Mouse (Mus musculus): ENCODE results near the gene Wdr62. TPM values are rescaled to one million over a fixed set of nuclear protein-coding genes. Genes with fewer than 3 reads are reported as not detected.

Gene Wdr62
- polyA plus RNA-seq, 1 experiment from 2014 or later, result 5.2 TPM

- Histone ChIP-seq H3K36me3 (replicated peaks; ENCODE audit: control insufficient read depth, insufficient read depth, low read depth, low read length) (peaks cover 8% of the 10 kb centered on the region), H3K4me3 (ENCODE audit: low read depth, low read length) (no peak overlapping the region), H3K9me3 (replicated peaks; ENCODE audit: control insufficient read depth, low read length) (no peaks in the 10 kb centered on the region), H3K27me3 (ENCODE audit: control insufficient read depth, insufficient read depth, low read length) (no peaks in the 10 kb centered on the region), H3K27ac (replicated peaks; ENCODE audit: low read depth, low read length) (no peak overlapping the region), H3K4me1 (ENCODE audit: control insufficient read depth, insufficient read depth, low read length) (0 out of 2 replicates have a peak, but pooled peaks cover 2% of the 10 kb centered on the region), H3K4me2 (ENCODE audit: low read depth, low read length) (no peak overlapping the region), H3K9ac (replicated peaks; ENCODE audit: low read length) (no peak overlapping the region)
- 85% methylated on average over 3 of the region's 3 CpGs for WGBS
- ATAC-seq (replicated peaks; ENCODE audit: insufficient number of reproducible peaks, low FRiP score, low TSS enrichment, low read depth) (no peak), DNase-seq (ENCODE audit: low spot score) (no peak)
Measured at GRCm38 (mm10) chr7:30221433-30221832, 58.8 kb downstream of the Wdr62 start.

DNA sequence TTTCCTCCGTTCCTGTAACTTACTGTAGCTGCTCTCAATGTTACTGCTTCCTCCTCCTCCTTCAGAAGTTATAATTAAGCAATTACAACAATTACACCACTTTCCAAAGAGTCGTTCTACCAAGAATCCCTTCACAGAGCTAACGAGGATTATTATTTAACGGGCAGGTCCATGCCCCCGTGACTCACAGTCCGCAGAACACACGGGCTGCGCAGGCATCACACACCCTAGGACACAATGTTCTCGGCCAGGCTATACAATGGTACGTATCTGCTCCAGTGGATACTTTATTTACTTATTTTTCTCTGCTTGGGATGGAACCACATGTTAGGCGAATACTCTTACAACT, 60.2 kb downstream of the Wdr62 start:
- peak overlapping the region; percentile 64 for H3K9ac ChIP-seq (replicated peaks; ENCODE audit: low read length)
- no peak overlapping the region for H3K27ac ChIP-seq (replicated peaks; ENCODE audit: low read depth, low read length)
- peak overlapping the region; percentile 80 for H3K4me2 ChIP-seq (ENCODE audit: low read depth, low read length)
- peaks cover 4% of the 10 kb centered on the region for H3K36me3 ChIP-seq (replicated peaks; ENCODE audit: control insufficient read depth, insufficient read depth, low read depth, low read length)
- no peaks in the 10 kb centered on the region for H3K9me3 ChIP-seq (replicated peaks; ENCODE audit: control insufficient read depth, low read length)
- DNase-seq (ENCODE audit: low spot score) (no peak), ATAC-seq (replicated peaks; ENCODE audit: insufficient number of reproducible peaks, low FRiP score, low TSS enrichment, low read depth) (no peak)
- peak overlapping the region; percentile 46 for H3K4me3 ChIP-seq (ENCODE audit: low read depth, low read length)
- 21% methylated on average over 11 of the region's 11 CpGs for WGBS
- no peaks in the 10 kb centered on the region for H3K27me3 ChIP-seq (ENCODE audit: control insufficient read depth, insufficient read depth, low read length)
- H3K4me1 ChIP-seq (ENCODE audit: control insufficient read depth, insufficient read depth, low read length), result 0 out of 2 replicates have a peak, but pooled peaks cover 2% of the 10 kb centered on the region

- 5% methylated on average over 16 of the region's 16 CpGs for WGBS
- ATAC-seq (replicated peaks; ENCODE audit: insufficient number of reproducible peaks, low FRiP score, low TSS enrichment, low read depth) (0 out of 2 replicates have a peak, but pooled peaks have one; percentile 24), DNase-seq (ENCODE audit: low spot score) (peak; percentile 81)
- peak overlapping the region; percentile 80 for H3K4me2 ChIP-seq (ENCODE audit: low read depth, low read length)
- H3K9ac ChIP-seq (replicated peaks; ENCODE audit: low read length), result peak overlapping the region; percentile 64
- 0 out of 2 replicates have a peak, but pooled peaks cover 2% of the 10 kb centered on the region for H3K4me1 ChIP-seq (ENCODE audit: control insufficient read depth, insufficient read depth, low read length)
- no peaks in the 10 kb centered on the region for H3K27me3 ChIP-seq (ENCODE audit: control insufficient read depth, insufficient read depth, low read length)
- H3K4me3 ChIP-seq (ENCODE audit: low read depth, low read length), result peak overlapping the region; percentile 46
- H3K36me3 ChIP-seq (replicated peaks; ENCODE audit: control insufficient read depth, insufficient read depth, low read depth, low read length), result peaks cover 4% of the 10 kb centered on the region
- peak overlapping the region; percentile 41; the same call in 1 of the 2 replicates for H3K27ac ChIP-seq (replicated peaks; ENCODE audit: low read depth, low read length)
- no peaks in the 10 kb centered on the region for H3K9me3 ChIP-seq (replicated peaks; ENCODE audit: control insufficient read depth, low read length)
Measured at GRCm38 (mm10) chr7:30219293-30220007, 60.8 kb downstream of the Wdr62 start.

GRCm38 (mm10) chr7:30217277-30217676, 62.9 kb downstream of the Wdr62 start:
- H3K9me3 ChIP-seq (replicated peaks; ENCODE audit: control insufficient read depth, low read length), result no peaks in the 10 kb centered on the region
- H3K36me3 ChIP-seq (replicated peaks; ENCODE audit: control insufficient read depth, insufficient read depth, low read depth, low read length), result no peaks in the 10 kb centered on the region
- no peak overlapping the region for H3K27ac ChIP-seq (replicated peaks; ENCODE audit: low read depth, low read length)
- H3K4me3 ChIP-seq (ENCODE audit: low read depth, low read length), result no peak overlapping the region
- ATAC-seq (replicated peaks; ENCODE audit: insufficient number of reproducible peaks, low FRiP score, low TSS enrichment, low read depth), result 0 out of 2 replicates have a peak, but pooled peaks have one; percentile 55
- no peaks in the 10 kb centered on the region for H3K27me3 ChIP-seq (ENCODE audit: control insufficient read depth, insufficient read depth, low read length)
- 74% methylated on average over 2 of the region's 2 CpGs for WGBS
- no peak for DNase-seq (ENCODE audit: low spot score)
- no peak overlapping the region for H3K9ac ChIP-seq (replicated peaks; ENCODE audit: low read length)
- 0 out of 2 replicates have a peak, but pooled peaks cover 2% of the 10 kb centered on the region for H3K4me1 ChIP-seq (ENCODE audit: control insufficient read depth, insufficient read depth, low read length)
- no peak overlapping the region for H3K4me2 ChIP-seq (ENCODE audit: low read depth, low read length)

DNA sequence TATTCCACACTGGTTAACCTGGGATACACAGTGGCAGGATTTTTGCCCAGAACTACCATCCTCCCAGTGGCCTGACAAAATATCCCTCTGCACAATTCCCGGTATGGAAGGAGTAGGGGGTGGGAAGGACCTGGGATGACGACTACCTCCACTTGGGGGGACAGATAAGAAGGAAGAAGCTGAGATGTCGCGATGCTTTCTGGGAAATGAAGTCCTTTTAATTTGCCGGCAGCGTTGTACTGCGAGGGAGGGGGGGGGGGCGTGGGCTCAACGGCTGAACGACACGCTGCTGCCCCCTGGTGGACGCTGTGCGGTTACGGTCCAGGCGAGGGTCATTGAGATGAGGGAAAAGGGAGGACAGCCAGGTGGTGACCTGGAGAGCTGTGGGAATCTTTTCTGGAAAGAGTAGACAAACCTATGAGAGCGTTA, 63.5 kb downstream of the Wdr62 start:
- Histone ChIP-seq H3K27me3 (ENCODE audit: control insufficient read depth, insufficient read depth, low read length) (no peaks in the 10 kb centered on the region), H3K9me3 (replicated peaks; ENCODE audit: control insufficient read depth, low read length) (no peaks in the 10 kb centered on the region), H3K4me1 (ENCODE audit: control insufficient read depth, insufficient read depth, low read length) (0 out of 2 replicates have a peak, but pooled peaks cover 2% of the 10 kb centered on the region), H3K9ac (replicated peaks; ENCODE audit: low read length) (peak overlapping the region; percentile 32; the same call in 1 of the 2 replicates), H3K4me3 (ENCODE audit: low read depth, low read length) (no peak overlapping the region), H3K27ac (replicated peaks; ENCODE audit: low read depth, low read length) (no peak overlapping the region), H3K36me3 (replicated peaks; ENCODE audit: control insufficient read depth, insufficient read depth, low read depth, low read length) (no peaks in the 10 kb centered on the region), H3K4me2 (ENCODE audit: low read depth, low read length) (peak overlapping the region; percentile 23)
- peak; percentile 95 for DNase-seq (ENCODE audit: low spot score)
- ATAC-seq (replicated peaks; ENCODE audit: insufficient number of reproducible peaks, low FRiP score, low TSS enrichment, low read depth), result peak; percentile 61
- WGBS, result under 1% methylated on average over 16 of the region's 16 CpGs

- Histone ChIP-seq H3K4me3 (ENCODE audit: low read depth, low read length) (no peak overlapping the region), H3K9me3 (replicated peaks; ENCODE audit: control insufficient read depth, low read length) (no peaks in the 10 kb centered on the region), H3K4me1 (ENCODE audit: control insufficient read depth, insufficient read depth, low read length) (0 out of 2 replicates have a peak, but pooled peaks cover 2% of the 10 kb centered on the region), H3K27ac (replicated peaks; ENCODE audit: low read depth, low read length) (no peak overlapping the region), H3K36me3 (replicated peaks; ENCODE audit: control insufficient read depth, insufficient read depth, low read depth, low read length) (no peaks in the 10 kb centered on the region), H3K4me2 (ENCODE audit: low read depth, low read length) (no peak overlapping the region), H3K27me3 (ENCODE audit: control insufficient read depth, insufficient read depth, low read length) (no peaks in the 10 kb centered on the region), H3K9ac (replicated peaks; ENCODE audit: low read length) (no peak overlapping the region)
- DNase-seq (ENCODE audit: low spot score) (no peak), ATAC-seq (replicated peaks; ENCODE audit: insufficient number of reproducible peaks, low FRiP score, low TSS enrichment, low read depth) (no peak)
- WGBS, result 82% methylated on average over 3 of the region's 3 CpGs
Measured at GRCm38 (mm10) chr7:30215875-30216274, 64.3 kb downstream of the Wdr62 start.

- DNase-seq (ENCODE audit: low spot score), result no peak
- no peaks in the 10 kb centered on the region for H3K9me3 ChIP-seq (replicated peaks; ENCODE audit: control insufficient read depth, low read length)
- H3K4me3 ChIP-seq (ENCODE audit: low read depth, low read length), result no peak overlapping the region
- ATAC-seq (replicated peaks; ENCODE audit: insufficient number of reproducible peaks, low FRiP score, low TSS enrichment, low read depth), result no peak
- H3K36me3 ChIP-seq (replicated peaks; ENCODE audit: control insufficient read depth, insufficient read depth, low read depth, low read length), result no peaks in the 10 kb centered on the region
- 96% methylated on average over 3 of the region's 3 CpGs for WGBS
- 0 out of 2 replicates have a peak, but pooled peaks cover under 1% of the 10 kb centered on the region for H3K4me1 ChIP-seq (ENCODE audit: control insufficient read depth, insufficient read depth, low read length)
- H3K27me3 ChIP-seq (ENCODE audit: control insufficient read depth, insufficient read depth, low read length), result no peaks in the 10 kb centered on the region
- no peak overlapping the region for H3K27ac ChIP-seq (replicated peaks; ENCODE audit: low read depth, low read length)
- no peak overlapping the region for H3K9ac ChIP-seq (replicated peaks; ENCODE audit: low read length)
- no peak overlapping the region for H3K4me2 ChIP-seq (ENCODE audit: low read depth, low read length)
Measured at GRCm38 (mm10) chr7:30213881-30214280, 66.3 kb downstream of the Wdr62 start.

- Histone ChIP-seq H3K4me2 (ENCODE audit: low read depth, low read length) (no peak overlapping the region), H3K9me3 (replicated peaks; ENCODE audit: control insufficient read depth, low read length) (no peaks in the 10 kb centered on the region), H3K9ac (replicated peaks; ENCODE audit: low read length) (no peak overlapping the region), H3K27ac (replicated peaks; ENCODE audit: low read depth, low read length) (no peak overlapping the region), H3K4me3 (ENCODE audit: low read depth, low read length) (no peak overlapping the region), H3K36me3 (replicated peaks; ENCODE audit: control insufficient read depth, insufficient read depth, low read depth, low read length) (no peaks in the 10 kb centered on the region), H3K27me3 (ENCODE audit: control insufficient read depth, insufficient read depth, low read length) (no peaks in the 10 kb centered on the region), H3K4me1 (ENCODE audit: control insufficient read depth, insufficient read depth, low read length) (no peaks in the 10 kb centered on the region)
- 24% methylated on average over 4 of the region's 4 CpGs for WGBS
- DNase-seq (ENCODE audit: low spot score) (no peak), ATAC-seq (replicated peaks; ENCODE audit: insufficient number of reproducible peaks, low FRiP score, low TSS enrichment, low read depth) (no peak)
Measured at GRCm38 (mm10) chr7:30211025-30211424, 69.2 kb downstream of the Wdr62 start.
